Mouse (Mus musculus): ENCODE data around the gene Pced1b.
A peak's percentile ranks its signal among the peaks of the same experiment; 100 is the strongest.
"Not testable (repeated sequence)": the region's sequence is repeated elsewhere in the genome, so short reads cannot be mapped to it uniquely, and the experiment has no call there.

The Pced1b gene

DNA sequence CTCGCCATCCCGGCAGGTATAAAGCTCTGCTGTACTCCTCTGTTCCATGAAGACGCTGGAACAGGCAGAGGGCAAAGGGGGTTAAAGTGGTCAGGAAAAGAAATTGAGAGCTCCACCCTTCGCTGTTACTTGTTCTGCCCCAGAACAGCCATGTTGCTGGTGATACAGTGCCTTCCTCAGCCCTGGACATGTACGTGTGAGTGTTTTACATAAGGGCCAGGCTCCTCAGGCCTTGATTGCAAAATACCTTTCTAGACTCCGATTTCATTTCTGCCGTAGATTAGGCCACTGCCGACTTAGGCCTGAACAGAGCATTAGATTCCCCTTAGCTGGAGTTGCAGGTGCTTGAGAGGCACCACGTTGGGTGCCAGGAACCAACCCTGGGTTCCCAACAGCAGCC, 97.0 kb downstream of the Pced1b start:
- DNase-seq: no peak

DNA sequence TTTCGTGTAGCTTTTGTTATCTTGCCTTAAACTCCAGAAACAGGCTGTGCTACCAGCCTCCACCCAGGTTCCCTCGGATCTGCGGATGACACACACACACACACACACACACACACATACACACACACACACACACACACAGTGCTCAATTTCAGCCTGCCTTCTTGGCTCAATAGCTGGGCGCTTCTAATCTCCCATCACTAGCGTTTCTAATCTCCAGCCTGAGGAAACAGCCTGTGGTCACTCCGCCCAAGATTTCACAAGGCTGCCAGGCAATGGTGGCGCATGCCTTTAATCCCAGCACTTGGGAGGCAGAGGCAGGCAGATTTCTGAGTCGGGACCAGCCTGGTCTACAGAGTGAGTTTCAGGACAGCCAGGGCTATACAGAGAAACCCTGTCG, 98.2 kb downstream of the Pced1b start:
- DNase-seq: no peak

DNA sequence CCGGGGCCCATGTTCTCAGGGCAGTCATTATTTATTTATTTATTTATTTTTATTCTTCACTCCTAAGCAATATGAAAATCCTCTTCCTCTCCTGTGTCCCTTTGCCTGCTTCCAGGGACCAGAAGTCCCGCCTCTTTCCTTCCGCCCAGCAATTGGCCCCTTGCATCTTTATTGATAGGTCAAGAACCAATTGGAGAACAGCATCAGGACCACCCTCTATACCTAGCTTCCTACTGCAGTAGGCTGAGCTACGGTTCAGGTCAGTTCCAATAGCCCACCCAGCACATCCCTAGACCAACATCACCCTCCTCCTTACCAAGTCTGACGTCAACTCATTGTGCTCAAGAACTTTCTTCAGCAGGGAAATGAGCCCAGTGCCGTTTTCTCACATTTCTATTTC, 99.0 kb downstream of the Pced1b start:
- DNase-seq: no peak

DNA sequence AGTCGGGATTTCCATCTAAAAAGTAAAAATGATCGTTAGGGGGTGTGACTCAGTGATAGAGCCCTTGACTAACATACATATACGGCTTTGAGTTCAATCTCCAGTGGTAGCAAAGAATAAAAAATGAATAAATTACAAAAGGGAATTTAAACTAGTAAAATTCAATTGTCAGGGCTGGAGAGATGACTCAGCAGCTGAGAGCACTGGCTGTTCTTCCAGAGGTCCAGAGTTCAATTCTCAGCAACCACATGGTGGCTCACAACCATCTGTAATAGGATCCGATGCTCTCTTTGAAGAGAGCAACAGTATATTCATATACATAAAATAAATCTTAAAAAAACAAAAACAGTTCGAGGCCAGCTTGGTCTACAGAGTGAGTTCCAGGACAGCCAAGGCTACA, 99.5 kb downstream of the Pced1b start:
- DNase-seq: no peak

DNA sequence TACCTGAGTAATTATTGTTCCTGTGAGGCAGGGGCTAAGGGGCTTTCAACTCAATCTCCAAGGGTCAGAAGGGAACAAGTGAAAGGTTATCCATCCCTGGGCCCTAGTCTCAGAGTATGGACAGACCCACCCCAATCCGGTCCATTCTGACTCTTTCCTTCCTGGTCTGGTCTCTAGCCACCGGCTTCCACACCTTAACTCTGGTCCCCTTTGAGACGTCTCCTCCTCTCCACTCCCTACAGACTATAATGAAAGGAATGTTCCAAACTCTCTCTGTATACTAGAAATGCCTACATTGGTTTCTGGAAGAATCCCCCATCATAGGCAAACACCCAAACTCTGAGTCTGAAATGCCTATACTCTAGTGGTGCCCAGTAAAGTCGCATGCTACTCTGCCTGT, 100.0 kb downstream of the Pced1b start:
- DNase-seq: no peak

DNA sequence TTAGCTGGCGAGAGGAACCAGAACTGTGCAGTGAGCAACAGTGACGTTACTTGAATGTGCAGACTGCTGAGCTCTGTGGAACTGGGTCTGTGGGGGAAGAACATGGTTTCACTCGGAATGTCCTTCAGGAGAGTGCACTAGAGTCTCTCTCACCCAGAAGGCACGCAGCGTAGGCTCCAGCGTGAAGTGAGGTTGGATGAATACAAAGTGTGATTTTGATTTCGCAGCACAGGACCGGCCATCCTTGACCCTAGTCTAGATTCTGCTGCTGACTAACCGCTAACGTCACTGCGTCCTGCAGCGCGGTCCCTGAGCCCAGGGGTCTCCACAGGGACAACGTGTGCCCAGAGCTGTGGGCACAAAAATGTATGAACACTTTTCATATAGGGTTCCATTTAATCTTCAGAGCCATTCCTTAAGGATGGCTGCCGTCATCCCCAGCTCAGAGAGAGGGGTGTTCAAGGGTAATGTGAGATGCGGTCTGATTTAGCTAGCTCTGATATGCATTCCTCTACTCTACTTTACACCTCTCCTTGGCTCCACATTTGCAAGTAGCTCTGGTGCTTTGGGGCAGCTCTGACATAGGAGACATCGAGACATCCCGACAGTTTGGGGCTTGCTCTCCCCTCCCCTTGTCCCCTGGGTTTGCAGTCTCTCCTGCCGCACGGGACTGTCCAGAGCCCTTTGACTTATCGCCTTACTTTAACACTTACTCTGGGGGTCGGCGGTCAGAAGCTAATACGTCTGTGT, 101.8 kb downstream of the Pced1b start:
- DNase-seq: no peak

DNA sequence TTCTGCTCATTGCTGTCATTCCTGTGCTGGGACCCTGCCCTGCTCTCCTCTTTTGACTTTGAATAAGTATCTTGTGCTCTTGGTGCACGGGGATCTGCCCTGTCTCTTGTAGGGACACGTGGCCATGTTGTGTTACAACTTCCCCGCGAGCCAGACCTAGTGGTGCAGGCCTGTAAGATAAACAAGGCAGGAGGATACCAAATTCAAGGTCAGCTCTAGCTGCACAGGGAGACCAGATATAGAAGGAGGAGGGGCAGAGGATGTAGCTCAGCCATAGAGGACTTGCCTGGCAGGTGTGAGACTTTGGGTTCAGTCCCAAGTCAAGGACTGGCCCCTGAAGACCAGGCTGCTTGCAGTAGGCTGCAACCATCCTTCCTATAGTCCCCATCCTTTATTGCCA, 103.6 kb downstream of the Pced1b start:
- DNase-seq: no peak

DNA sequence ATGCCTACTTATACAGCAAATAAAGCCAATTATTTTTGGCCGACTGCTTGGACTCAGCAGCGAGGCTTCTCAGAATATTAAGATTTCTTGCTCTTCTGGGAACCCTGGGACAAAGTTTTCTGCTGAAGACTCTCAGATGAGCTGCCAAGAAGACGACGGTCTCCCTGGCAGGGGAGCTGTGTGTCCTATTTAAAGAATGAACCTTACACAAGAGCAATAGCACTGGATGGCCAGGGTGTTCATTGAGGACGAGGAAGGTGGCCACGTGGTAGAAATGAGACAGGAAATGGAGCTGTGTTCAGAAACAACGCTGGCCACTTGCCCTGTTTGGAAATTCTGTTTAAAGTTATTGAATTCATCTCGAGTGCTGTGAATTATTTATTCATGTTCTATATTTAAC, 104.1 kb downstream of the Pced1b start:
- peak; percentile 58 for DNase-seq

DNA sequence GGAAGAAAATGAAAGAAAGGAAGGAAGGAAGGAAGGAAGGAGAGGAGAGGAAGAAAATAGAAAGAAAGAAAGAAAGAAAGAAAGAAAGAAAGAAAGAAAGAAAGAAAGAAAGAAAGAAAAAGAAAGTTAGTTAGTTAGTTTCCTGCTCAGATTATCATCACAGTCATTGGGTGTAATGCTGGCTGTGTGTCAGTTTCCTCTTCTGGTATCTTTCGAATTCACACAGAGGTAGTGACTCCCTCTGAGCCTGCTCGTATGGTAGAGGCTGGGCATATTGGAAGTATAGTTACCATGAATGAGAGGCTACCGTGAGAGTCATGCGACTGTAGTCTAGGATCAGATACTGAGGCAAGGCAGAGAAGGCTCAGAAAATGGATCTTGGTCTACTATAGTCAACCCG, 104.8 kb downstream of the Pced1b start:
- DNase-seq: no peak

DNA sequence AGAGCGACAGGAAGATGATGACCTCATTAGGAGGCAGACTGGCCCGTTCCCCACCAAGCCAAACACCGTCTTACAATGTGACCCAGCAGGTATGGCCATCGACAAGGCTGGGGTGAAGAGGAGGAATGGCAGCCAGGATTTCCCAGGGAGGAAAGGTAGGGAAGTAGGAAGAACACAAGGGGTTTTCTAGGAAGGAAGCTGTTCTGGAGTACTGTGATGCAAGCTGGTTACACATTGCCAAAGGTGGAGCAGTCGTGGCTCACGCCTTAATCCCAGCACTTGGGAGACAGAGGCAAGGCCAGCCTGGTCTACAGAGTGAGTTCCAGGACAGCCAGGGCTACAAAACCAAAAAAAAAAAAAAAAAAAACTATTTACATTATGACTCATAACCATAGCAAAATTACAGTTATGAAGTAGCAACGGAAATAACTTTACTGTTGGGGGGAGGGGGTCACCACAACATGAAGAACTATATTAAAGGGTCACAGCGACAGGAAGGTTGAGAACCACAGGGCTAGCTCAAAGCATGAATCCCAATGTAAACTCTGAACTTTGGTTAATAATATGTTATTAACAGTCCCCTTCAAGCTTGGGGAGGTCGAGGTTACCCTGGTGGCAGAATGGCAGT, 108.9 kb downstream of the Pced1b start:
- DNase-seq: no peak

DNA sequence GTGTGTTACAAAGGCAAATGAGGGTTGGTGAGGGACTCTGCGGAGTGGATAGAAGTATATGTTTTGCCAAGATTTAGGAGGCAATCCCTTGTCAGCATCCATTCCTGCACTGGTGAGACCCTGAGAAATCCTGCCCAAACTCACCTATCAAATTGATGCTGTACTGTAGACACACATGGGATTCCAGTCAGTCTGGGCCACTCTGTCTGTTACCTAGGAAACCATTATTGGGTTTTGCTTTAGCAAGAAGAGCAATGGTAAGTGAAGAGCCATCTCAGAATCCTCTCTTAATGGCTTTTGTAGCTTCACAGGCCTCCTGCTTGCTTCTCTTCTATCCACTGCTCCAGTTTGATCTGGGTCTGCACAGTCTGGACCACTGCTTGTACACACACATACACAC, 110.1 kb downstream of the Pced1b start:
- no peak for DNase-seq

DNA sequence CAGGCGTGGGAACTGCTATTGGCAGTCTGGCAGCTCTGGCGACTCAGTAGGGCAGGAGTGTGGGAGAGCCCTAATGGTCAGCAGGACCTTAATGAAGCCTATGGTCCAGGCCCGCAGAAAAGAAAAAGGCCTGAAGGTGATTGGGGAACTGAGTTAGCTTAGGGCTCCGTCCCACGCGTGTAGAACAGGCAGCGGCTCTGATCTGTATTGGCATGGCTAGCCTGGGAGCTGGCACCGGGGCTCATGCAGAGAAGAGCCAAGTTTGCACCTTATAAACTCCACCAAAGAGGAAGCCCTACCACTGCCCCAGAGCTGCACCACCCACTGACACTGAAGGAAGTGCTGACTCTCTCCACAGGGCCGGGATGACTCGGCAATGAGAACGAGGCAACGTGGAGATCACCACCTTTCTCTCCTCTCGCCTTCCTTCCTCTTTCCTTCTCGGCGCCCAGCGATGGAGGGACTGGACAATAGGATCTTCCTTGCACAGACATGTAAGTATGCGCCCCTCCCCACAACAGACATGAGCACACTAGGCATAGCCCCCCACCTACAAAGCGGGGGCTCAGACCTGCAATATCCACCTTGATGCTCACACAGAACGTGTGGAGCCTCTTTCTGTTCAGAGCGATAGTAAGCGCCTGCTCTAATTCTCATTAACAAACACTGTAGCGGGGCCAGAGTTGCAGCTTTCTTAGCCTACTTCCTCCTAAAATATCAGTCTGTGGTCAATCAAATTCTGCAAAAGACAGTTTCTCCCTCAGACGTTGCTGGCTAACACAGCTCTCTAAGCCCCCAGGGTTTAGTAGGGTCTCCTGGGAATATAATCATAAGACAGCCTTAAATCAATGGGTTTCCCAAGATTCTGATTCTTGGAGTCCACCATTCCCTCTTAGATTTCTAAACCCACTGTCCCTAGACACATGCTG, 114.2 kb downstream of the Pced1b start:
- no peak for DNase-seq

DNA sequence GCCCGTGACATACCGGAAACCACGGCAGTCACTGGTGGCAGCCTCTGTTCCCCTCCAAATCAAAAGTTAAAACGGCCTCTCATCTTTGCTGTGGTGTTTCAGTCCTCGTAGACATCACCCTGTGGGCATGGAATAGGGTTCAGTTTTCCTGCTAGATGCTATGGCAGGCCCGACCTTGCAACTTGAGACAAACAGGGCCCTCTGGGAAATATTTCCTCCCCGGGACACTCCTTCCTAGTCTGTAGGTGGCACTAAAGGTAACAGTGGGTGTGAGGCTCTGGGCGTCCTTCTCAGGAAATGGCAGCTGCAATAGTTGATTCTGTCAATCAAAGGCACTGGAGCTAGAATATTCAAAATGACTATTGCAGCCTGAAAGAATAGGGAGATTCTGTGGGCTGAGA, 114.9 kb downstream of the Pced1b start:
- DNase-seq: no peak

DNA sequence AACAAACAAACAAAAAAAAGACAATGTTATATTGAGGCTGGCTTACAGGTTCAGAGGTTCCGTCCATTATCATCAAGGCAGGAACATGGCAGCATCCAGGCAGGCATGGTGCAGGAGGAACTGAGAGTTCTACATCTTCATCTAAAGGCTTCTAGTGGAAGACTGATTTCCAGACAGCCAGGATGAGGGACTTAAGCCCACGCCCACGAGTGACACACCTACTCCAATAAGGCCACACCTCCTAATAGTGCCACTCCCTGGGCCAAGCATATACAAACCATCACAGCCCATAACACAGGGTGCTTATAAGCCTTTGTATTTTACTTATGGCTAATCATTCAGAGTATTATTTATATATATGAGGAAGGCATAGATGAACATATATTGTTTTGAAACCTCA, 117.4 kb downstream of the Pced1b start:
- not testable (repeated sequence) for DNase-seq

DNA sequence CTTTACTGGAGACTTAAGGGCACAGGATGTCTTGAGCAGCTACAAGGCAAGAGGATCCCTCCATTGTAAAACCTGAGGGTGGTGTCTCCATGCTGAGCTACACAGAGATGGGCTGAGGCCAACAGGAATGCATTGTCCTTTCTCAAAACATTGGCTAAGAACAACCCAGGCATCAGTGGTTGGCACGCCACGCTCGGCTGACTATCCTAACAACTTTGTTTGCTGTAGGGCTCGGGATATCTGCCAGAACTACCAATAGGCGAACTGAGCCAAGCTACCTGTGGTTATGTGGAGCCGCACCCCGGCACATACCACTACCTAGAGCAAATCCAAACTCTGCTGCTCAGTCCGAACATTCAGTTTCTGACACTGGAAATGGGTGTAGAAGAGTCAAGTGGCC, 118.1 kb downstream of the Pced1b start:
- peak; percentile 35 for DNase-seq

DNA sequence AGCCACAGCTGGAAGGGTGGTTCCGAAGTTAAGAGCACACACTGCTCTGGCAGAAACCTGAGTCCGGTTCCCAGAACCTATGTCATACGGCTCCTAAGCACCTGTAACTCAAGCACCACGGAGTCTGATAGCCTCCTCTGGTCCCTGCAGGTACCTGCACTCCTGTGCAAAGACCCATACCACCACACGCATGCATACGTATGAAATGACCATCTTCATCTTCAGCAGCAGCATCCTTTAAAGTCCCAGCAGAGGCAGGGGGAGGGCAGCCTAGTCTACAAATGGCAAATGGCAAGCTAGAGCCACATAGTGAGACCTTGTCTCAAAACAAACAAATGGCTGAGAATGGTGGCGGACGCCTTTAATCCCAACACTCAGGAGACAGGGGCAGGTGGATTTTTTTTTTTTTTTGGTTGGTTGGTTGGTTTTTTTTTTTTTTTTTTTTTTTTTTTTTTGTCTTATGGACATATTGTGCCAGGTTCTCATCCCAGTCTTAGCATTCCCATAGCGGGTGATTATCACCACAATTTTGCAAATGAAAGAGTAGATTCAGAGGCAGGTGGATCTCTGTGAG, 121.2 kb downstream of the Pced1b start:
- no peak for DNase-seq

DNA sequence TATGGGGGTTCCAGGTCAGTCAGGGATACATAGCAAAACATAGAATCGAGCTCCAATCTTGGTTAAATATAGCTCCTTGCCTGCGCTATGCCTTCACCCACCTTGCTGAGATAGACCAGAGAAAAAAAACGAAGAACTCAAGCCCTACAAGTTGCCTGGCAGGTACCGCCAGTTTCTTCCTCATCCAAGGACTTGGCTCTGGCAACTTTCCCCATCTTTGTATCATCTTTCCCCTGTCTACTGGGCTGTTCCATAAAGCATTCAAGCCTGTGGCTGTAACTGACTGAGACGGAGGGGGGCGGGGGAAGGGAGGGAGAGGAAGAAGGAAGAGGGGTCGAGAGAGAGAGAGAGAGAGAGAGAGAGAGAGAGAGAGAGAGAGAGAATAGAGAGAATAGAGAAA, 121.7 kb downstream of the Pced1b start:
- DNase-seq: no peak

DNA sequence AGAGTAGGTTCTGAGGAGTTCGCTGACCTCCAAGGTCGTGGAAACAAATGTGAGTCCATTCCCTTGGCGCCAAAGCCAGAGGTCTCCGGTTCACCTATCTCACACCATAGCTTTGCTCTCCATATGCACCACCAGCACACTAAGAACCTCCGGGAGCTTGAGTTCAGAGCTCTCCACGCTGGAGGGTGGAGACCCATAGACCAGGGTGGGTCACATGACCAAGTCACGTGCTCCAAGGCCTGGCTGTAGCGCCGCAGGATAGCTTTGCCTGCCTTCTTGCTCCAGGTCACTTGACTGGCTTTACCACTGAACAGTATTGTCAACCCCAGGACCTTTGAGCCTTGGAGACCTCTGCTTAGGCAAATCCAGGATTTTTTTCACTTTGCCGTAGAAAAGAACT, 122.2 kb downstream of the Pced1b start:
- no peak for DNase-seq

DNA sequence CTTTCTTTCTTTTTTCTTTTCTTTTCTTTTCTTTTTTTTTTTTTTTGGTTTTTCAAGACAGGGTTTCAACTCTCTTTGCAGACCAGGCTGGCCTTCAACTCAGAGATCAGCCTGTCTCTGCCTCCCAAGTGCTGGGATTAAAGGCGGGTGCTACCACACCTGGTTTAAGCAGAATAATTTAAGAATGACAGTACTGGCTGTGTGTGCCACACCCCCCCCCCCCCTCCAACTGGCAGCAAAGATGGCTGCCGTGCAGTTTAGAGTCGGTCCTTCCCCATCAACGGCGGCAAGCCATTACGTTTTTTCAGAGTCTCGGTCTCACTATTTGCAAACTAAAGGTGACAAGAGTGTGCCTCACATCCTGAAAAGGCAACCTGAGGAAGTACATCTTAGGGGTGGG, 124.0 kb downstream of the Pced1b start:
- DNase-seq: no peak

DNA sequence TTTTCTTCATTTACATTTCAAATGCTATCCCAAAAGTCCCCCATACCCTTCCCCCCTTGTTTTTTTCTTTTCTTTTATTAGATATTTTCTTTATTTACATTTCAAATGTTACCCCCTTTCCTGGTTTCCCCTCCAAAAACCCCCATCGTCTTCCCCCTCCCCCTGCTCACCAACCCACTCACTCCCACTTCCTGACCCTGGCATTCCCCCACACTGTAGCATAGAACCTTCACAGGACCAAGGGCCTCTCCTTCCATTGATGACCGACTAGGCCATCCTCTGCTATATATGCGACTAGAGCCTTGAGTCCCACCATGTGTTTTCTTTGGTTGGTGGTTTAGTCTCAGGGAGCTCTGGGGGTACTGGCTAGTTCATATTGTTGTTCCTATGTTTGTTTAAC, 125.1 kb downstream of the Pced1b start:
- DNase-seq: not testable (repeated sequence)

DNA sequence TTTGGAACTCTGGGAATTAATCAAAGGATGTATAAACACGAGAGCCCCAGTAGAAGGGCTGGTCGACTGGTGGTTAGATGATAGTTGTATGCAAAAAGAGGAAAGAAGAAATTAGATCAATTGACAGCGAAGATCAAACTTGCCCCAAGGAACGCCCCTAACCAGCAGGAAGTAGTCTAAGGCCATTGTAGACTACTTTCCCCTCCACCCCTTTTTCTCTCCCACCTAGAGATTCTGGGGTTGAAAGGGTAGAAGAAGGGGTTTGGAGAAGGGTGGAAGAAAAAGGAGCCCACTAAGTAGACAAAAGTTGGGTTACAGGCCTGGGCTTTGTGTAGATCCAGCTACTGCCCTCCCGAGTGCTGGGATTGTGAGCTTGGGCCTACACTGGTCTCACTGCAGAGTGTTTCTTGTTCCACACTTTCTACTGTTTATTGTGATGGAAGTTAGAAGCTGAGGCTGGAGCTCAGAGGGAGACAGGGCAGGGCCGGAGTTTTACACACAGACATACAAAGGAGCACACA, 125.8 kb downstream of the Pced1b start:
- no peak for DNase-seq

DNA sequence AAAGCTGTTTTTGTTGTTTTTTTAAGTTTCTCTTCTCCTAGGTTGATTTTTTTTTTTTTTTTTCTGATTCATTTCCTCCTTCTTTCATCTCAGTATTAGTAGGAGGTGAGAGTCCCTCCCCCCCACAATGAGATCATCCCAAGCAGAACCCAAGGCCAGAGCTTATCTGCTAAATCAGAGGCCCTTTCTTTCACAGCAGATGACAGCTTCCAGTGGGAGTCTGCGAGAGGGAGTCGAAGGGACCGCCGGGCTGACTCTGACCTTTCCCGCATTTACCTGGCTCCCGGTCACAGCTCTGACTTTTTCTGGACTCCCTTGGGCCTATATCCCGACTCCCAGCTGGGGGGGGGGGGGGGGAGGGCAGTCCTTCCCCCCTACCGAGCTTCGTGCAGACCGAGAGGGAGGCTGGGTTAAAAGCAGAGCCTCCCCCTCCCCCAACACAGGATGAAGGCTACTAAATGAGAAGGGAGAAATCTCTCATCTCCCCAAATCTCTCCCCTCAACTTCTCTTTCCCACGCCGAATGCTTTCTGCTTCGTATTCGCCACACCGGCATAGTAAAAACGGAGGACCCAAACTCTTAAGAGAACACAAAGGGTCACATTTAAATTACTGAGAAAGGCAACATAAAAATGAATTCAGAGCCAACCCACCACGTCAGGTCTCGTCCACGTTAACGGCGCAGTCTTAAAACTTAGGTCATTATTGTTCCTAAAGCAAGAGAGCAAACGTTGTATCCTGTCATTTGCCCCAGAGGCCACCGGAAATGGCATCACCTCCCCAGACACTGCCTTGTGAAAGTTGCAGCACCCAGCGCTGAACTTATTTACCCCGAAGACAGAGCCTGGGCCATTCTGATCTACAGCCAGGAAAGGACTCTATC, 126.5 kb downstream of the Pced1b start:
- DNase-seq: no peak
